Mouse (Mus musculus): ENCODE results near the gene Ugp2. TPM values are rescaled to one million over a fixed set of nuclear protein-coding genes. Genes with fewer than 3 reads are reported as not detected.

Gene Ugp2
- total and polyA plus RNA-seq, 3 experiments, result 17.7 to 44.1 (median 24.1) TPM

DNA sequence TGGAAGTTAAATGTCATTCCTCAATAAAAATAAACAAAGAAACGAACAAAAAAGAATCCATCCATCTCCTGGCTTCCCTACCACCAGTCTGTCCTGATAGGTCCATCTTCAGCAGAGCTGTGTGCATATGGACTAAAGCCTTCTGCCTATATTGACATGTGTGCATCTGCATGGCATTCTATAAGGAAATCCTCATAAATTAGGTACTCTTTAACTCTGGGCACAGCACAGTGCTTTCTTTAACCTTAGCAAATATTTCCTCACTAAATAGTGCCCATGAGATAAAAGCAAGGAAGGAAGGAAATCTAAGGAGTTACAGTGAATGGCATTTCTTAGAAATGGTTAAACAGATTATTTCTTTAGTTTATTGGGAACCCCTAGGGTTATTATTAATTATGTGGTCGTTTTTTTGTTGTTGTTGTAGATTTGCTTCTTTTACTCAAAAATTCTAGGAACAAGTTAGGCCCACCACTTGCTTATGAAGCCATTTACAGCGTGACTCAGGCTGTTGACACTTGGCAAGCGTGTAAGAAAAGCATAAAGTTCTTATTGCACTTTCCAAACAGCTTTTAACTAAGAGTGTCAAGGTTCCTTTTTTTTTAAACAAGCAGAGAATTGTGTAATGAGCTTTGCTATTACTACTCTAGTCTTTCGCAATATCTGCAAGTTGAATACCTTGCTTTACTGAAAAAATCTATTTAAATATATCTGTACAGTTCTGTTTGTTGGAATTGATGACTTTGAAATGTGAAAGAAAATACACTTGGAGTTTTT is 31.7 kb upstream of the Ugp2 start:
- Histone ChIP-seq H3K9me3 (replicated peaks; ENCODE audit: low read length) (no peaks in the 10 kb centered on the region), H3K4me1 (ENCODE audit: control insufficient read depth in 1 of 2, insufficient read depth in 2 of 2) (peaks cover 3 to 7% of the 10 kb centered on the region in 2 experiments), H3K79me2 (replicated peaks; ENCODE audit: control insufficient read depth, extremely low read depth, insufficient read depth, poor library complexity, severe bottlenecking) (no peaks in the 10 kb centered on the region), H3K27ac (ENCODE audit: insufficient read depth, low read depth) (no peak overlapping the region), H3K36me3 (replicated peaks in 1 of 2; ENCODE audit: control insufficient read depth in 1 of 2, insufficient read depth in 1 of 2, low read length in 1 of 2) (no peaks in the 10 kb centered on the region), H3K4me3 (replicated peaks in 1 of 3; ENCODE audit: low read depth in 2 of 3, low read length in 2 of 3, poor library complexity in 1 of 3) (no peak overlapping the region), H3K9ac (ENCODE audit: insufficient read depth, low read depth) (no peak overlapping the region), H3K27me3 (replicated peaks) (no peaks in the 10 kb centered on the region), H3K4me2 (ENCODE audit: insufficient read depth, low read depth, poor library complexity, severe bottlenecking) (no peak overlapping the region)
- dilution Hi-C loops (cut with MboI; ENCODE audit: extremely low pct_ligation_motif_present, extremely low pct_unique_long_range_greater_than_20kb, low sequenced_read_pairs) (no loop called here), in situ Hi-C loops (cut with MboI; ENCODE audit: low pct_ligation_motif_present, low pct_unique_long_range_greater_than_20kb, low sequenced_read_pairs) (no loop called here)
- TF ChIP-seq POLR2A (IDR thresholded peaks at IDR 0.05; ENCODE audit: low read depth, low read length) (no peak), MAX (IDR thresholded peaks at IDR 0.05; ENCODE audit: low read length) (no peak), POLR2AphosphoS2 (IDR thresholded peaks at IDR 0.05; ENCODE audit: low read depth, low read length) (no peak), ETS1 (conservative IDR thresholded peaks at IDR 0.05; ENCODE audit: low read depth, low read length) (no peak), ZKSCAN1 (IDR thresholded peaks at IDR 0.05; ENCODE audit: borderline replicate concordance, low read depth, low read length) (no peak), JUN (IDR thresholded peaks at IDR 0.05; ENCODE audit: insufficient read depth, low read depth, low read length) (no peak), UBTF (IDR thresholded peaks at IDR 0.05; ENCODE audit: low read depth, low read length) (no peak), MAFK (IDR thresholded peaks at IDR 0.05; ENCODE audit: insufficient replicate concordance, low read length) (no peak), SIN3A (IDR thresholded peaks at IDR 0.05; ENCODE audit: low read length) (no peak), USF2 (conservative IDR thresholded peaks at IDR 0.05; ENCODE audit: low read depth, low read length) (no peak), TBP (conservative IDR thresholded peaks at IDR 0.05; ENCODE audit: low read depth, low read length) (no peak), HCFC1 (IDR thresholded peaks at IDR 0.05; ENCODE audit: low read depth, low read length) (no peak), MAZ (IDR thresholded peaks at IDR 0.05; ENCODE audit: low read depth, low read length) (no peak), CTCF (conservative IDR thresholded peaks at IDR 0.05 in 1 of 2, IDR thresholded peaks at IDR 0.05 in 1 of 2; ENCODE audit: low read depth in 2 of 2, low read length in 2 of 2) (no peak), EP300 (IDR thresholded peaks at IDR 0.05; ENCODE audit: low read length) (no peak), TCF12 (IDR thresholded peaks at IDR 0.05; ENCODE audit: low read depth, low read length) (no peak), IRF4 (IDR thresholded peaks at IDR 0.05; ENCODE audit: low read depth, low read length) (no peak), ZNF384 (IDR thresholded peaks at IDR 0.05; ENCODE audit: low read depth, low read length) (no peak), NELFE (IDR thresholded peaks at IDR 0.05; ENCODE audit: low read depth, low read length) (no peak), RAD21 (IDR thresholded peaks at IDR 0.05; ENCODE audit: low read depth, low read length) (no peak)
- DNase-seq (ENCODE audit: extremely low read depth), result no peak

DNA sequence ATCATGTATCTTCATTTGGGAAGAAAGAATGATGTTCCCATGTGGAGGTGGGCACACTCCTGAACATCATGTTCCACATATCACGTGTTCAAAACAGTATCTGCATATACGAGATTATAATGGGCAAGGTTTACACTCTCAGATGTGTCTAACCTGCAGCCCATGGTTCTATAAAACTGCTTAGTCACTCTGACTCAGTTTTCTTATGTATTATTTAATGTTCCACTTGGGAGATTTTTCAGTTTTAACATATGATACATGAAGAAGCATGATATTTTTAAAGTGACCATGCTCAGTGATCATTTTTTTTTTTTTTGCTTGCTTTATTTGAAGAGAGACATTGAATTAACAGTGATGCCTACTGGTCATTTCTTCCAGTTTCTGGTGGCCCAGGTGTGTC is 30.2 kb upstream of the Ugp2 start:
- TF ChIP-seq JUN (IDR thresholded peaks at IDR 0.05; ENCODE audit: insufficient read depth, low read depth, low read length) (no peak), RCOR1 (conservative IDR thresholded peaks at IDR 0.05; ENCODE audit: low read depth, low read length) (no peak), CHD2 (IDR thresholded peaks at IDR 0.05; ENCODE audit: low read length) (no peak), CHD1 (IDR thresholded peaks at IDR 0.05; ENCODE audit: low read depth, low read length) (no peak), ZNF384 (IDR thresholded peaks at IDR 0.05; ENCODE audit: low read depth, low read length) (no peak), NELFE (IDR thresholded peaks at IDR 0.05; ENCODE audit: low read depth, low read length) (no peak), RAD21 (IDR thresholded peaks at IDR 0.05; ENCODE audit: low read depth, low read length) (no peak), ELF1 (IDR thresholded peaks at IDR 0.05; ENCODE audit: low read depth, low read length) (no peak), SMC3 (IDR thresholded peaks at IDR 0.05; ENCODE audit: low read depth, low read length) (no peak), GABPA (IDR thresholded peaks at IDR 0.05; ENCODE audit: insufficient replicate concordance, low read depth, low read length) (no peak), ETS1 (conservative IDR thresholded peaks at IDR 0.05; ENCODE audit: low read depth, low read length) (no peak), IRF4 (IDR thresholded peaks at IDR 0.05; ENCODE audit: low read depth, low read length) (no peak), EP300 (IDR thresholded peaks at IDR 0.05; ENCODE audit: low read length) (no peak), TCF12 (IDR thresholded peaks at IDR 0.05; ENCODE audit: low read depth, low read length) (no peak)
- DNase-seq (ENCODE audit: extremely low read depth), result no peak
- H3K36me3 ChIP-seq (replicated peaks in 1 of 2; ENCODE audit: control insufficient read depth in 1 of 2, insufficient read depth in 1 of 2, low read length in 1 of 2), result no peaks in the 10 kb centered on the region
- no peak overlapping the region for H3K9ac ChIP-seq (ENCODE audit: insufficient read depth, low read depth)
- H3K27me3 ChIP-seq (replicated peaks), result no peaks in the 10 kb centered on the region
- H3K4me1 ChIP-seq (ENCODE audit: control insufficient read depth in 1 of 2, insufficient read depth in 2 of 2), result peaks cover 3 to 7% of the 10 kb centered on the region in 2 experiments
- no peak overlapping the region for H3K4me3 ChIP-seq (replicated peaks in 1 of 3; ENCODE audit: low read depth in 2 of 3, low read length in 2 of 3, poor library complexity in 1 of 3)
- no peaks in the 10 kb centered on the region for H3K79me2 ChIP-seq (replicated peaks; ENCODE audit: control insufficient read depth, extremely low read depth, insufficient read depth, poor library complexity, severe bottlenecking)
- no peak overlapping the region for H3K27ac ChIP-seq (ENCODE audit: insufficient read depth, low read depth)
- in situ Hi-C loops (cut with MboI; ENCODE audit: low pct_ligation_motif_present, low pct_unique_long_range_greater_than_20kb, low sequenced_read_pairs) (no loop called here), dilution Hi-C loops (cut with MboI; ENCODE audit: extremely low pct_ligation_motif_present, extremely low pct_unique_long_range_greater_than_20kb, low sequenced_read_pairs) (no loop called here)
- no peaks in the 10 kb centered on the region for H3K9me3 ChIP-seq (replicated peaks; ENCODE audit: low read length)
- H3K4me2 ChIP-seq (ENCODE audit: insufficient read depth, low read depth, poor library complexity, severe bottlenecking), result no peak overlapping the region

Data from CH12.LX (cell line).